Mouse (Mus musculus): ENCODE data around the gene Cntnap1. TPM values are rescaled to one million over a fixed set of nuclear protein-coding genes. Genes with fewer than 3 reads are reported as not detected.

The Cntnap1 gene
- polyA plus RNA-seq, 1 experiment from 2014 or later = 2.8 TPM

DNA sequence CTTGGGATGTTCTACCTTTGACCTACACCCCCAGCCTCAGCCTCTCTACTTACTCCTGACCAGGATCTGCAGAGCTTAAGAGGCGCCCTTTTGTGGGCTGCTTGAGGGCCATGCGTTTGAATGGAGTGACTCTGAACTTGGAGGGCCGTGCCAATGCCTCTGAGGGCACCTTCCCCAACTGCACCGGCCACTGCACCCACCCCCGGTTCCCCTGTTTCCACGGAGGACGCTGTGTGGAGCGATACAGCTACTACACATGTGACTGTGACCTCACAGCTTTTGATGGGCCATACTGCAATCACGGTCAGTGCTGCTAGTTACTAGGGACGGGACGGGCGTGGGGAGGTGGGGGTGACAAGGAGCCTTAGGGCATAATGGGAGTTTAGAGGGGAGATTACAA, 14.7 kb downstream of the Cntnap1 start:
- peaks cover 10% of the 10 kb centered on the region; the same call in 1 of the 2 replicates for H3K27me3 ChIP-seq
- WGBS = 96% methylated on average over 12 of the region's 12 CpGs
- H3K4me3 ChIP-seq = no peak overlapping the region
- H3K36me3 ChIP-seq = peaks cover 24% of the 10 kb centered on the region
- no peak for ATAC-seq (ENCODE audit: low FRiP score)
- peaks cover 19% of the 10 kb centered on the region for H3K4me1 ChIP-seq (replicated peaks)
- H3K27ac ChIP-seq = no peak overlapping the region
- H3K9ac ChIP-seq = no peak overlapping the region
- H3K9me3 ChIP-seq = no peaks in the 10 kb centered on the region
- H3K4me2 ChIP-seq = no peak overlapping the region

GRCm38 (mm10) chr11:101185441-101185840, 15.1 kb downstream of the Cntnap1 start:
- 92% methylated on average over 4 of the region's 4 CpGs for WGBS
- no peak overlapping the region for H3K4me2 ChIP-seq
- H3K27me3 ChIP-seq = peaks cover 10% of the 10 kb centered on the region; the same call in 1 of the 2 replicates
- H3K4me3 ChIP-seq = no peak overlapping the region
- ATAC-seq (ENCODE audit: low FRiP score) = no peak
- H3K4me1 ChIP-seq (replicated peaks) = peaks cover 23% of the 10 kb centered on the region
- peaks cover 24% of the 10 kb centered on the region for H3K36me3 ChIP-seq
- H3K27ac ChIP-seq = no peak overlapping the region
- no peak overlapping the region for H3K9ac ChIP-seq
- no peaks in the 10 kb centered on the region for H3K9me3 ChIP-seq

DNA sequence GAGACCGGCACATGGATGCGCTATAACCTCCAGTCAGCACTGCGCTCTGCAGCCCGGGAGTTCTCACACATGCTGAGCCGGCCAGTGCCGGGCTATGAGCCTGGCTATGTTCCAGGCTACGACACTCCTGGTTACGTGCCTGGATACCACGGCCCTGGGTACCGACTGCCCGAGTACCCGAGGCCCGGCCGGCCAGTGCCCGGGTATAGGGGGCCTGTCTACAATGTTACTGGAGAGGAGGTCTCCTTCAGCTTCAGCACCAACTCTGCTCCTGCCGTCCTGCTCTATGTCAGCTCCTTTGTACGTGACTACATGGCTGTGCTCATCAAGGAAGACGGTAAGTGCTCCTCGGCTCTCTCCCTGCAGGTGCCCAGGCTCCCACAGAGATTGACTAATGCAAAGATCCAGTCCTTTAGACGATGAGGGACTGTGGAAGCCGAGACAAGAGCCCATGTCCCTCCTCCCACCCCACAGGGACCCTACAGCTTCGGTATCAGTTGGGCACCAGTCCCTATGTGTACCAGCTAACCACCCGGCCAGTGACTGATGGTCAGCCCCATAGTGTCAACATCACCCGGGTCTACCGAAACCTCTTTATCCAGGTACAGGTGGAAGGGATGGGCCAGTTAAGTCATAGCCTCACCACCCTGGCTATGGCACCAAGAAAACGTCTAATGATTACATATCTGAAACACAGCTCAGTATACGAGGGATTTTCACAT, 16.4 kb downstream of the Cntnap1 start:
- Histone ChIP-seq H3K9ac (no peak overlapping the region), H3K4me1 (replicated peaks) (peaks cover 32% of the 10 kb centered on the region), H3K27me3 (peaks cover 10% of the 10 kb centered on the region; the same call in 1 of the 2 replicates), H3K36me3 (peaks cover 24% of the 10 kb centered on the region), H3K9me3 (no peaks in the 10 kb centered on the region), H3K4me3 (no peak overlapping the region), H3K4me2 (no peak overlapping the region), H3K27ac (no peak overlapping the region)
- ATAC-seq (ENCODE audit: low FRiP score) = no peak
- 86% methylated on average over 27 of the region's 27 CpGs for WGBS

DNA sequence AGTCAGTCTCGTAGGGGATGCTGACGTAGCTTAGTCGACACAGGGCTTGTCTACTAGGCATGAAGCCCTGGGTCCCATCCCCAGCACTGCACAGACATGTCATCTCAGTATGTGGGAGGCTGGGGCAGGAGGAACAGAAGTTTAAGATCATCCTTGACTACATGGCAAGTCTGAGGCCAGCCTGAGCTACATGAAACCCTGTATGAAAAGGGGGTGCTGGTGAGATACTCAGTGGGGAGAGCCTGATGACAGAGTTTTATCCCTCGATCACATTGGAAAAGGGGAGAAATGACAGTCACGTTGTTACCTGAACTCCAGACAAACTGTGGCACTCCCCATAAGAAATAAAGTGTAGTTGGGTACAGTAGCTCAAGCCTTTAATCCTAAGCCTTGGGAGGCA, 17.2 kb downstream of the Cntnap1 start:
- no peak for ATAC-seq (ENCODE audit: low FRiP score)
- Histone ChIP-seq H3K27ac (no peak overlapping the region), H3K27me3 (peaks cover 3% of the 10 kb centered on the region; the same call in 1 of the 2 replicates), H3K36me3 (peaks cover 27% of the 10 kb centered on the region), H3K4me1 (replicated peaks) (peaks cover 32% of the 10 kb centered on the region), H3K9me3 (no peaks in the 10 kb centered on the region), H3K4me2 (no peak overlapping the region), H3K4me3 (no peak overlapping the region), H3K9ac (no peak overlapping the region)
- 96% methylated on average over 5 of the region's 5 CpGs for WGBS

GRCm38 (mm10) chr11:101188166-101188805, 18.0 kb downstream of the Cntnap1 start:
- H3K36me3 ChIP-seq = peaks cover 35% of the 10 kb centered on the region
- no peaks in the 10 kb centered on the region for H3K9me3 ChIP-seq
- peaks cover 32% of the 10 kb centered on the region for H3K4me1 ChIP-seq (replicated peaks)
- no peak overlapping the region for H3K4me2 ChIP-seq
- no peaks in the 10 kb centered on the region for H3K27me3 ChIP-seq
- peak overlapping the region; percentile 83 for H3K27ac ChIP-seq
- no peak for ATAC-seq (ENCODE audit: low FRiP score)
- WGBS = 84% methylated on average over 11 of the region's 11 CpGs
- H3K4me3 ChIP-seq = no peak overlapping the region
- 0 out of 2 replicates have a peak overlapping the region, but pooled peaks have one; percentile 25 for H3K9ac ChIP-seq

DNA sequence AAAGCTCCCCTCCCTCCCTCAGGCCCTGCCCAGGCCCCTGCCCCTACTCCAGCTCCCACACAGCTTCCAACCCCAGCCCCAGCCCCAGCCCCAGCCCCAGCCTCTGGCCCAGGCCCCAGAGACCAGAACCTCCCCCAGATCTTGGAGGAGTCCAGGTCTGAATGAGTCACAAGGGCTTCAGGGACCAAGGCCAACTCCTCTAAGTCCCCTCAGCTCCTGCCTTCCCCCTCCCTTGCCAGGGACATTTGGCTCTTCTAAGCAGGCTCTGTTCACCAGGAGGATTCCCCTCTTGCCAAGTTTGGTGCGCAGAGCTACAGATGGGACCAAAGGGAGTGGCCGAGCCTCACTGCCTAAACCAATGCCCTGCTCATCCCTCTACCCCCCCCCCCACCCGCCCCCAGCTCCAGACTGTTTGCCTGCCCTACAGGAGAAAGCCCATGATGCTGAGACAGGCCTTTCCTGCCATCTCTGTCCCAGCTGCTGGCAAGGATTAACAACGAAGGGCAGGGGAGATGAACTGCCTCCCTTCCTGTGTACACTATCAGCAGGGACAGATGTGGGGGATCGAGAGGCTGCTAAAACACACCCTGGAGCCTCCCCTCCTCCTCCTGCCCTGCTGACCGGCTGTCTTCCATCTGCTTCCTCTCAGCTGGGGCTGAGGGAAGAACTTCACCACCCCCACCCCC, 19.3 kb downstream of the Cntnap1 start:
- peaks cover 32% of the 10 kb centered on the region for H3K4me1 ChIP-seq (replicated peaks)
- H3K36me3 ChIP-seq = peaks cover 47% of the 10 kb centered on the region
- no peak overlapping the region for H3K4me2 ChIP-seq
- 6% methylated on average over 6 of the region's 6 CpGs for WGBS
- peak overlapping the region; percentile 83 for H3K27ac ChIP-seq
- H3K9me3 ChIP-seq = no peaks in the 10 kb centered on the region
- ATAC-seq (ENCODE audit: low FRiP score) = peak; percentile 70
- no peaks in the 10 kb centered on the region for H3K27me3 ChIP-seq
- peak overlapping the region; percentile 53; the same call in 1 of the 2 replicates for H3K9ac ChIP-seq
- H3K4me3 ChIP-seq = no peak overlapping the region

DNA sequence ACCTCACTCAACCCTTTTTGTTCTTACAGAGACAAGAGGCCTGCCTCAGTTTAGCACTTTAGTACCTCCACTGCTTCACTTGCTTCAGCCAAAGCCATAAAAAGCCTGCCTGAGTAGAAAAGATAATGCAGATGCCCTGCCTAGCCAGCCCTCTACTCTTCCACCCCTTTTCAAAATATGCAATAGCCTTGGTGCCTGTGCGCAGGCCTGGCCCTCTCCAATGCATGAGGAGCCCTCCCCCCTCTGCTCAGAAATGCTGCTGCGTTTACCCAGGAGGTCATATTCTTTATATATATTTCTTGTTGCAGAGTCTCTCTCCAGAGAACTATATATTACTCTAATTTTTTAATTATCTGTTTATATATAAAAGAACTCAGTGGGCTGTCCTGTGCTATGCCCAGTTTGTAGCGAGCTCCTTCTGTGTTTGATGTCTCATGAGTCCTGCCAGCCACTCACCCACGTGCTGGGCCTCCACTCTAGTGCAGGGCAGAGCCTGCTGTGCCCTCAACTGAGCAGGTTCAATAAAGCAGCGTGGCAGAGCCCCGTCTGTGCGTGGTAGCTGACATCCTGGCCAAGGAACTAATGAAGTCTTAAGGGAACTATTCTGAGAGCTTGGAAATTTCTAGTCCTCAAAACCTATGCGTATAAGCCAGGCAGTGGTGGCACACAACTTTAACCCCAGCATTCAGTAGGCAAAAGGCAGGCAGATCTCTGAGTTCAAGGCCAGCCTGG, 20.0 kb downstream of the Cntnap1 start:
- H3K36me3 ChIP-seq = peaks cover 51% of the 10 kb centered on the region
- WGBS = 37% methylated on average over 8 of the region's 8 CpGs
- H3K4me1 ChIP-seq (replicated peaks) = peaks cover 32% of the 10 kb centered on the region
- no peak overlapping the region for H3K4me2 ChIP-seq
- peak overlapping the region; percentile 83 for H3K27ac ChIP-seq
- H3K27me3 ChIP-seq = no peaks in the 10 kb centered on the region
- 0 out of 2 replicates have a peak, but pooled peaks have one; percentile 44 for ATAC-seq (ENCODE audit: low FRiP score)
- H3K9me3 ChIP-seq = no peaks in the 10 kb centered on the region
- H3K9ac ChIP-seq = peak overlapping the region; percentile 53; the same call in 1 of the 2 replicates
- H3K4me3 ChIP-seq = no peak overlapping the region

DNA sequence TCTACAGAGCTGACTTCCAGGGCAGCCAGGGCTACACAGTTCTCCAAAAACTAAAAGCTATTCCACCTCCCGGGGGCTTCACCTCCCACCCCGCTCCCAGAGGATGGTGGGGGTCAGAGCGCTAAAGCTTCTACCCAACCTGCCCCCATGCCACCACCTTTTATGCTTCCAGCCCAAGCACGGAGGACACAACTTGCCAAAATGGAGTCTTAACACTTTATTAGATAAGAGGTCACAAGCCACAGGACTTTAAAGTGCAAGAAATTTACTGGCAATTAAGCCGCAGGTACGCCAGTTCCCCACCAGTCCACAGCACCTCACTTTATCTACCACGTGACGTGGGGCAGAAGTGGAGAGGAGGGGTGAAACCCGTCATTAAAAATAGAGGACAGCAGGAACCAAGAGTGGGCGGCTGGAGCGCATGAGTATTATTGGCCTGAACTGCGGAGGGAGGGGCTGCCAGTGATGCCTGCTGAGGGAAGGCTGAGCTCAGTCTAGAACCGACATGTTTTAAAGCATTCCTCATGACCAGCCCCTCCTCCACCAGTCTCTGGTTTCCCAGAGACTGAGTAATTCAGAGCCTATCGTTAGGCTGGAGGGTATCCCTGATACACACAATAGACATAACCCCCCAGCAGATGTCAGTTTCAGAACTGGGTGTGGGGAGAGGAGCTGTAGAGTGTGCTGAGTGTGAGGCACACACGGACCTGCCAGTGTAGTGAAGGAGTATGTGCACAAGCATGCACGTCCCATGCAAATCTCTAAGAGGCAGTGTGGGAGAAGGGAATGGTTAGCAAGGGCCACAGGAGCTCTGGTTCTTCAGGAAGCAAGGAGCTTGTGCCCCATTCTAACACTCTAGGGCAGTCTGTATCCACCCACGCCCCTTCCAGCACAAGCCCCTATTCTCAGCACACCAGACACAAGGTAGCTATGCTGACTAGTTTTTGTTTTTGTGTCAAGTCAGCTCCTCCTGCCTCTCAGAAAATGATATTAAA, 20.9 kb downstream of the Cntnap1 start:
- no peaks in the 10 kb centered on the region for H3K9me3 ChIP-seq
- no peaks in the 10 kb centered on the region for H3K27me3 ChIP-seq
- peaks cover 58% of the 10 kb centered on the region for H3K36me3 ChIP-seq
- H3K4me2 ChIP-seq = no peak overlapping the region
- no peak overlapping the region for H3K9ac ChIP-seq
- no peak overlapping the region for H3K4me3 ChIP-seq
- H3K27ac ChIP-seq = peak overlapping the region; percentile 83
- WGBS = 54% methylated on average over 17 of the region's 17 CpGs
- no peak for ATAC-seq (ENCODE audit: low FRiP score)
- H3K4me1 ChIP-seq (replicated peaks) = peaks cover 32% of the 10 kb centered on the region

GRCm38 (mm10) chr11:101191919-101192470, 21.7 kb downstream of the Cntnap1 start:
- 84% methylated on average over 4 of the region's 4 CpGs for WGBS
- Histone ChIP-seq H3K36me3 (peaks cover 58% of the 10 kb centered on the region), H3K4me1 (replicated peaks) (peaks cover 32% of the 10 kb centered on the region), H3K9me3 (no peaks in the 10 kb centered on the region), H3K4me3 (no peak overlapping the region), H3K4me2 (no peak overlapping the region), H3K27ac (no peak overlapping the region), H3K9ac (no peak overlapping the region), H3K27me3 (no peaks in the 10 kb centered on the region)
- ATAC-seq (ENCODE audit: low FRiP score) = no peak

DNA sequence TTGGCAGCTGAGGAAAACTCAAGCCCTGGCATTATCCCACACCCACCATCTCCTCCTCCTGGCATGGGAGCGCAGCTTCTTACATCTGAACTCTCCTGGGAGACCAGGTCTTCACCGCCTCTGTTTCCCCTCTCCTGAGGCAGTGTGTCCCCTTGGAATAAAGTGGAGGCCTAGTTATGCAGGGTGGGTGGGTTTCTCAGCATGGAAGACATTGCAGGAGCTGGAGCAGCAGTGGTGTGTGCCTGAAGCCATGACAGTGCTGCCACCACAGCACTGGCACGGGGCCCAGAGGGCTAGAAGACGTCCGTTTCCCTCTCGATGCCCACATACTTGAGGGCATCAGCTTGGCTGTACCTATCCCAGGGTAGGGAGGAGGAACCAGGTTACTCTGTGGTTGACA, 22.3 kb downstream of the Cntnap1 start:
- WGBS = 95% methylated on average over 6 of the region's 6 CpGs
- no peak for ATAC-seq (ENCODE audit: low FRiP score)
- no peak overlapping the region for H3K27ac ChIP-seq

GRCm38 (mm10) chr11:101193076-101193475, 22.8 kb downstream of the Cntnap1 start:
- no peak for ATAC-seq (ENCODE audit: low FRiP score)
- no peaks in the 10 kb centered on the region for H3K27me3 ChIP-seq
- H3K4me2 ChIP-seq = no peak overlapping the region
- 89% methylated on average over 7 of the region's 7 CpGs for WGBS
- no peak overlapping the region for H3K9ac ChIP-seq
- no peaks in the 10 kb centered on the region for H3K9me3 ChIP-seq
- H3K36me3 ChIP-seq = peaks cover 64% of the 10 kb centered on the region
- H3K27ac ChIP-seq = no peak overlapping the region
- peaks cover 32% of the 10 kb centered on the region for H3K4me1 ChIP-seq (replicated peaks)
- no peak overlapping the region for H3K4me3 ChIP-seq

More for the DNA sequence above, 22.3 kb downstream of the Cntnap1 start:
- no peak overlapping the region for H3K4me2 ChIP-seq
- no peaks in the 10 kb centered on the region for H3K27me3 ChIP-seq
- peaks cover 32% of the 10 kb centered on the region for H3K4me1 ChIP-seq (replicated peaks)
- H3K4me3 ChIP-seq = no peak overlapping the region
- no peaks in the 10 kb centered on the region for H3K9me3 ChIP-seq
- peaks cover 60% of the 10 kb centered on the region for H3K36me3 ChIP-seq
- no peak overlapping the region for H3K9ac ChIP-seq

All from hindbrain, embryonic 13.5 days (tissue).